Mouse (Mus musculus) liver, embryonic 16.5 days (tissue): ENCODE data around the gene Tmem256. TPM values are rescaled to one million over a fixed set of nuclear protein-coding genes. Genes with fewer than 3 reads are reported as not detected.

Experiments
- ATAC-seq: fragments of 200-750 bp; cut with Nextera tagmentation; 2 replicates; pipeline ENCODE4 v1.8.0; 2017; ENCODE audit warnings: low read depth, mild to moderate bottlenecking, moderate number of reproducible peaks, moderate library complexity
- H3K27ac ChIP-seq: fragments of 300-500 bp; sonication (generic); 2 replicates; pipeline ENCODE4 v1.5.1; 2014; ENCODE audit warnings: mild to moderate bottlenecking, low read length
- H3K27me3 ChIP-seq: fragments of 300-500 bp; sonication (generic); 2 replicates; pipeline ENCODE4 v1.6.1; 2014; ENCODE audit warnings: low read depth, low read length, mixed read lengths; ENCODE audit not compliant: control insufficient read depth, insufficient read depth
- H3K36me3 ChIP-seq: fragments of 300-500 bp; sonication (generic); 2 replicates; pipeline ENCODE4 v1.6.1; 2014; ENCODE audit warnings: mild to moderate bottlenecking; ENCODE audit not compliant: control insufficient read depth, insufficient read depth
- H3K4me1 ChIP-seq: fragments of 300-500 bp; sonication (generic); 2 replicates; pipeline ENCODE4 v1.6.1; 2014; ENCODE audit warnings: low read depth, low read length, mixed read lengths; ENCODE audit not compliant: control insufficient read depth
- H3K4me2 ChIP-seq: fragments of 300-500 bp; sonication (generic); 2 replicates; pipeline ENCODE4 v1.6.1; 2014; ENCODE audit warnings: low read depth, low read length, mixed read lengths
- H3K4me3 ChIP-seq: fragments of 300-500 bp; sonication (generic); 2 replicates; pipeline ENCODE4 v1.5.1; 2014; ENCODE audit warnings: low read depth, mild to moderate bottlenecking, low read length
- H3K9ac ChIP-seq: fragments of 300-500 bp; sonication (generic); 2 replicates; pipeline ENCODE4 v1.6.1; 2014; ENCODE audit warnings: low read depth, low read length
- H3K9me3 ChIP-seq: fragments of 300-500 bp; sonication (generic); replicated peaks from 2 replicates; pipeline ENCODE4 v1.6.1; 2016; ENCODE audit warnings: low read length; ENCODE audit not compliant: control insufficient read depth
- WGBS: fragments of 180-500 bp; shearing (Covaris S2); extraction: QIAGEN DNeasy Blood & Tissue Kit; methylation state at CpG from one replicate; pipeline ENCODE4 v1.1.7; 2014; ENCODE audit not compliant: insufficient replicate concordance; 5-methylcytosine and 5-hydroxymethylcytosine counted together
- polyA plus RNA-seq: library from polyadenylated mRNA; unstranded; fragments of >200 nt; fragmentation: Nextera tagmentation; extraction: Ambion mirVana; gene quantifications from 2 replicates; pipeline ENCODE4 v1.2.1, GENCODE M21; 2015

Gene Tmem256
- polyA plus RNA-seq, 1 experiment from 2014 or later: 404 TPM

- H3K9me3 ChIP-seq: no peaks in the 10 kb centered on the region
- H3K27ac ChIP-seq: peak within 1 kb of the TSS; percentile 95
- WGBS: under 1% methylated on average over 38 of the region's 38 CpGs
- H3K36me3 ChIP-seq: peaks cover 16% of the 10 kb centered on the region
- peak within 1 kb of the TSS; percentile 86 for H3K9ac ChIP-seq
- H3K4me2 ChIP-seq: peak within 1 kb of the TSS; percentile 88
- H3K27me3 ChIP-seq: no peaks in the 10 kb centered on the region
- H3K4me3 ChIP-seq: peak within 1 kb of the TSS; percentile 77
- peaks cover 49% of the 10 kb centered on the region for H3K4me1 ChIP-seq
- ATAC-seq: peak; percentile 90
These were observed 7.9 kb downstream of the Tmem256 start, which contains the start of gene Plscr3 for GRCm38 (mm10) chr11:69846198-69846680. Gene Plscr3 (plus strand): TSS chr11:69846376.

GRCm38 (mm10) chr11:69846738-69847688, 8.7 kb downstream of the Tmem256 start:
- Histone ChIP-seq H3K4me1 (peaks cover 57% of the 10 kb centered on the region), H3K9me3 (no peaks in the 10 kb centered on the region), H3K27ac (peak overlapping the region; percentile 95), H3K4me3 (peak overlapping the region; percentile 77), H3K36me3 (peaks cover 22% of the 10 kb centered on the region), H3K27me3 (no peaks in the 10 kb centered on the region), H3K9ac (peak overlapping the region; percentile 86), H3K4me2 (peak overlapping the region; percentile 88)
- peak; percentile 53 for ATAC-seq
- WGBS: 11% methylated on average over 37 of the region's 37 CpGs

- H3K4me1 ChIP-seq: peaks cover 67% of the 10 kb centered on the region
- 89% methylated on average over 6 of the region's 6 CpGs for WGBS
- no peak for ATAC-seq
These were observed 9.7 kb downstream of the Tmem256 start for GRCm38 (mm10) chr11:69848021-69848420.

GRCm38 (mm10) chr11:69849128-69849527, 10.8 kb downstream of the Tmem256 start:
- WGBS: 75% methylated on average over 9 of the region's 9 CpGs
- Histone ChIP-seq H3K4me1 (peaks cover 74% of the 10 kb centered on the region), H3K4me3 (no peak overlapping the region), H3K27ac (peak overlapping the region; percentile 73), H3K36me3 (peaks cover 22% of the 10 kb centered on the region), H3K9me3 (no peaks in the 10 kb centered on the region), H3K9ac (no peak overlapping the region), H3K4me2 (no peak overlapping the region), H3K27me3 (no peaks in the 10 kb centered on the region)
- no peak for ATAC-seq

More at GRCm38 (mm10) chr11:69848021-69848420, 9.7 kb downstream of the Tmem256 start:
- Histone ChIP-seq H3K4me3 (no peak overlapping the region), H3K9ac (no peak overlapping the region), H3K27me3 (no peaks in the 10 kb centered on the region), H3K36me3 (peaks cover 22% of the 10 kb centered on the region), H3K27ac (peak overlapping the region; percentile 6; the same call in 1 of the 2 replicates), H3K4me2 (peak overlapping the region; percentile 88), H3K9me3 (no peaks in the 10 kb centered on the region)

- WGBS: 82% methylated on average over 15 of the region's 15 CpGs
- Histone ChIP-seq H3K27ac (peak overlapping the region; percentile 62), H3K9me3 (no peaks in the 10 kb centered on the region), H3K4me3 (no peak overlapping the region), H3K4me2 (no peak overlapping the region), H3K4me1 (peaks cover 79% of the 10 kb centered on the region), H3K36me3 (peaks cover 22% of the 10 kb centered on the region), H3K27me3 (no peaks in the 10 kb centered on the region), H3K9ac (no peak overlapping the region)
- ATAC-seq: no peak
These were observed 11.6 kb downstream of the Tmem256 start for GRCm38 (mm10) chr11:69849884-69850283.

GRCm38 (mm10) chr11:69850754-69851153, 12.4 kb downstream of the Tmem256 start:
- 37% methylated on average over 8 of the region's 8 CpGs for WGBS
- Histone ChIP-seq H3K4me2 (0 out of 2 replicates have a peak overlapping the region, but pooled peaks have one; percentile 2), H3K9ac (no peak overlapping the region), H3K27me3 (no peaks in the 10 kb centered on the region), H3K4me3 (no peak overlapping the region), H3K9me3 (no peaks in the 10 kb centered on the region), H3K27ac (peak overlapping the region; percentile 62), H3K4me1 (peaks cover 81% of the 10 kb centered on the region), H3K36me3 (peaks cover 22% of the 10 kb centered on the region)
- no peak for ATAC-seq

- H3K4me1 ChIP-seq: peaks cover 62% of the 10 kb centered on the region
- H3K27ac ChIP-seq: peak overlapping the region; percentile 93
- peaks cover 9% of the 10 kb centered on the region for H3K27me3 ChIP-seq
- H3K4me3 ChIP-seq: peak overlapping the region; percentile 47
- H3K36me3 ChIP-seq: peaks cover 22% of the 10 kb centered on the region
- H3K9me3 ChIP-seq: no peaks in the 10 kb centered on the region
- peak overlapping the region; percentile 77 for H3K4me2 ChIP-seq
- WGBS: 21% methylated on average over 7 of the region's 7 CpGs
- H3K9ac ChIP-seq: peak overlapping the region; percentile 64
- ATAC-seq: peak; percentile 93
These were observed 15.7 kb downstream of the Tmem256 start for GRCm38 (mm10) chr11:69853994-69854393.

GRCm38 (mm10) chr11:69854680-69855079, 16.4 kb downstream of the Tmem256 start:
- 57% methylated on average over 10 of the region's 10 CpGs for WGBS
- H3K9ac ChIP-seq: peak overlapping the region; percentile 46
- no peak for ATAC-seq
- H3K9me3 ChIP-seq: no peaks in the 10 kb centered on the region
- peak overlapping the region; percentile 41 for H3K4me2 ChIP-seq
- peak overlapping the region; percentile 6; the same call in 1 of the 2 replicates for H3K4me3 ChIP-seq
- H3K4me1 ChIP-seq: peaks cover 60% of the 10 kb centered on the region
- peak overlapping the region; percentile 93 for H3K27ac ChIP-seq
- peaks cover 10% of the 10 kb centered on the region for H3K27me3 ChIP-seq
- peaks cover 20% of the 10 kb centered on the region for H3K36me3 ChIP-seq
